Mouse (Mus musculus) T-helper 17 cell (primary cell): ENCODE measurements around the gene Gm7298.
"Not testable (repeated sequence)": the region's sequence is repeated elsewhere in the genome, so short reads cannot be mapped to it uniquely, and the experiment has no call there.

Source experiments
- in situ Hi-C, 2 experiments: fragments of 300-600 bp; cut with MboI, MseI; formaldehyde crosslinking; loops; 1 replicate in 1 of 2; 2 replicates in 1 of 2; pipeline ENCODE4 v1.15.1; 2025; ENCODE audit warnings: high pct_unique_total_duplicates in 2 of 2

The Gm7298 gene

DNA sequence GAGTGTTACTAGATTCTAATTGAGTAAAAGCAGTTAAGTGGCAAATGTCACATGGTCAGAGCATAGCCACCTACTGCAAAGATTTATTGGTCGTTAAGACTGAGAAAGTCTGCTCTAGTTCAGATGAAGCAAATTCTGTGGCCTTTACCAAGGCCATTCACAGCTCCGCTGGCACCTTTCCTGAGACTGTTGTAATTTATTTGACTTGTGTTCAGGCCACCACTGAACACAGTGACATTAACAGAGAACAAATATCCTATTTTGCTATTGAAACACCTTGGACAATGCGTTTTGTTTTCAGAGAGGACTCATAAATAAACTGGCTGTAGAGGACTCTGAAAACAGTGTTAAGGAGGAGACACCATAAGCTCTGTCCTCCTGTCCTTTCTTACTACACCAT, at the start of gene Gm7298:
Gene Gm7298, plus strand, starts transcription at position 301 of the 400 bp plus-strand sequence.
- in situ Hi-C loops, result no loop called here

DNA sequence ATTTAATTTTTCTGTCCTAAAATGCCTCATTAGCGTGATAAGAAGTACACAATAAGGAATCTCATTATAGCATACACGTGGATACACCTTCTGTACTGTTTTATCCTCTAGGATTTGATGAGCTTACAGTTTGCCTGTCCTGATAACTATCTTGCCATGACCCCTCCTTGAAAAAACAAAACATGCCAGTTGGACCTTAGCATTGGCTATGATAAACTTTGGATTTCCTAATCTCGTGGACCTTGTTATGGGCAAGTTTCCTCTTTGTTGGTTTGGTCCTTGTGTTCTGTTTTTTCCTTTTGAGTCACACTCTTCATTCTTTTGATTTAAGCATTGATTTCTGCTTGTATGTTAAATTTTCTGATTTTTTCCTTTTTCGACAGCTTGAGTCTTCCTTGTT, 95.3 kb downstream of the Gm7298 start:
- in situ Hi-C loops, result no loop called here

- in situ Hi-C loops, result no loop called here
Measured at GRCm38 (mm10) chr6:121836361-121836760, 103.6 kb downstream of the Gm7298 start.

- in situ Hi-C loops, result not testable (repeated sequence)
Measured at GRCm38 (mm10) chr6:121838271-121838670, 105.5 kb downstream of the Gm7298 start, which contains the start of gene Mug1. Mug1 (plus strand) TSS chr6:121838541.
